Mouse (Mus musculus) ovary, postnatal 14 days (tissue): ENCODE results near the gene Rbm44.

Experiments used
- DNase-seq: peaks from one replicate; pipeline ENCODE4 v3.0.0; 2022; ENCODE audit warnings: low spot score

Gene Rbm44

DNA sequence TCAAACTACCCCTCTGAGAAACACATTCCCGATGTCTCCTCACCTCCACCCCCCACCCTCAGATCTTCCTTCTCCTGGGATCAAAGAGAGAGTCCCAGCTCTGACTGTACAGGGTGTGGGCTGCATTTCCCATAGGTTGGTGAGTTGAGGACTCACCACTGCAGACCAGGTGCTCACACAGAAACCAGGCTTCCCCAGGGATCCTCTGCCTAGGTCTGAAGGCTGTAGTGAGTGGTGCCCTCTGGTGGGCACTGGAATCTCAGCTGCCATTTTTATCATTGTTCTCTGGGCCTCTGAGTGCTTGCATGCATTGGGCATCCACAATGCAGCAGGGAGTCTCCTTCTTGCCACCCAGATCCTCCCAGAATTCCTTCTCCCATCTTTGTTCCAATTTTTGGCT, 66.2 kb downstream of the Rbm44 start:
- peak; percentile 33 for DNase-seq

DNA sequence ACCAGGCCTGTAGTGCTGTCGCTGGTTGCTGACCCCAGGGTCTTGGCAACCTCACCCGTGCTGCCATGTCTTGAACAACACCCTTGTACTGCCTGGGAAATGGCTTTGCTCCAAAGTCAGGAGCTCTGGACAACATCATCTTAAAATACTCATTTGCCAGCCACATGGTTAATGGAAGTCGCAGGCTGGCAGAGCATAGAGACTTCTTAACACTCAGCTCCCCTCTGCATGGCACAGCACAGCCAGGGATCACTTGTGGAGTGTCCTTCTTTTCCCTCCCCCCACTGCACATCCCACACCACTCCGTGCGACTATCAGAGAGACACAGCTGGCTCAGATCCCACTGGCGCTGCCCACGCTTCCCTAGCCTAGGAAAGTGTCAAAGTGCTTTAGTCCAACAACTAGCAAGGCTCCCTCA, 66.7 kb downstream of the Rbm44 start:
- peak; percentile 31 for DNase-seq

DNA sequence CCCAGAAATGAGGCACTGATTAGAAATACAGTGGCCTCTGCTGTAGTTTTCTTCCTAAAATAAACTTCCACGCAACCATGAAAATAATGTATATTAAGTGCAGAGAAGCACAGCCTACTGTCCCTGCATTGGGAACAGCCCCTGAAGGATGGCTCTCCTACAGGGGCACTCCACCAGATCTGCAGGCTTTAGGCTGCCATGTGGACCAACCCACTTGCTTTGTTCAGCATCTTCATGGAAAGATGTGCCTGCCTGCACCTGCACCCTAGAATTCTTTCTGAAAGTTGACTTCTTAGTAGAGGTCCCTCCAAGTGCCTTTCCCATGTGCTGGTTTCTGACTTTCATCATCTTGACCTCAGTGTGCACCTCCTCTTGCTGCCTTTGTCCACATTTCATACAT, 70.4 kb downstream of the Rbm44 start:
- no peak for DNase-seq

DNA sequence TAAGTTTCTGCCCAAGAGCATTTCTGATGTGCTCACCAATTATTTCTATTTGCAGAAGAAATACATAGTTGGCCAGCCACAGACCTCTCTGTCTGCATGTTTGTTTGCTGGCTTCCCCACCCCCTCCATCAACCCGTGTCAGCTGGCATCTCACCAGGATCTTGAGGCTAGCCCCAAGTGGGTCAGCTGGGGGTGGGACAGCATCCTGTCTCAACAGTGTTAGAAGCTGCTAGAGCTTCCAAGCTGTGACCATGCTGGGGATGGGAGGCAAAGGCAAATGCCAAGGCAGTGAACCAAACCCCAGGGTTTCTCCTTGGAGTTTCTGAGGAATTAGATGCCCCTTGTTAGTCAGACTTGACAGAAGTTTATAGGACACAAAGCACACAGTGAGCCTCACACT, 71.1 kb downstream of the Rbm44 start:
- no peak for DNase-seq

DNA sequence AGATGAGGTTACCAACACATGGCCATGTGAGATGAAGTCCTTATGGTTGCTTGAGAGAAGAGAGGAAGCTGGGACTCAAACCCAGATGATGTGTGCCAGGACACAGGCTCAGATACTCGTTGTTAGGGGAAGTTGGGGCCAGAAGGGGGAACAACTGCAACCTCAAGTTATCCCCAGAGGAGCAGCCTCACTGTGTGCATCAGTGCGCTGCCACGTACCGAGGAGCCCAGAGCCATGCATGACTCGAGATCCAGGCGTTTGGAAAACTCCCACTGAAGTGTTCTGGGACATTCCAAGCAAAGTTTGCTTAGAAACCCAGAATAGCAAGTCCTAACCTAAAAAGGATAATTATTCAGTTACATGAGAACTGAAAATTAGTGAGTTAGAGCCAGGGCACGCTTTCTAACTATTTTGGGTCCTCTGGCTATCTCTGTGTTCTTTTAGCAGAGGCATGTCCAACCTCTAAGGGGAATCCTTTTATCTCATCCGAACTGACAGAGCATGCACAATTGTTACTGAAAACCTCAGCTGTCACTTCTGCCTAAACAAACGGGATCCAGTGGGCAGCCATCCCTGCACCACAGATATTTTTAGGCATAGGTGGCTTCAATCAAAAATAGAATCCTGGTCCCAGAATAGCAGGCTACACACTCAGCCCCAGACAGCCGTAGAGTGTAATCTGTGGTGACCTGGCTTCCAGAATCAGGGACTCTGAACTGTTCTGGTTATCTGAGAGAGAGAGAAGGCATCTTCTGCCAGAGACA, 71.8 kb downstream of the Rbm44 start:
- DNase-seq: no peak

DNA sequence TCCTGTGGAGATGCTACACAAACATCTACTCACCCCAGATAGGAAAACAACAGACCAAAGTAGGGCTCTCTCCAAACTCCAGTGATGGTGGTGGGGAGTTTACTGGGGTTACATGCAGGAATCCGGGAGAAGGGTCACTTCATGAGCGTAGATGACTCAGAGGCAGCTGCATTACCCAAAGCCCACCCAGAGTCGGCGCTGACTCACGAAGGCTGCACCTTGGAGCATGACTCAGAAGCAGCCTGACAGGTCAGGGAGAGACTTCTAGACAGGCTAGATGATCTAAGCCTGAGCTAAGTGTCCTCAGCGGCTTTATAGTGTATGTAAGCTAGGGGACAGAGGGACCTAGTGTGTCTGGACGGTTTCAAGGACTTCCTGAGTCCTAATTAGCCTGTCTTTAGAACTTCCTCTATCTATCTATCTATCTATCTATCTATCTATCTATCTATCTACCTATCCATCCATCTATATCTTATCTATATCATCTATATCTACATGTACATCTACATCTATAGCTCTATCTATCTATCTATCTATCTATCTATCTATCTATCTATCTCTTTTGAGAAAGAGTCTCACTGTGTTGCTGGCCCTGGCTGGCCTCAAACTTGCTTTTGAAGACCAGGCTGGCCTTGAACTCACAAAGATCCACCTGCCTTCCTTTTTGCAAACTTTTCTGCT, 74.9 kb downstream of the Rbm44 start:
- DNase-seq: no peak

DNA sequence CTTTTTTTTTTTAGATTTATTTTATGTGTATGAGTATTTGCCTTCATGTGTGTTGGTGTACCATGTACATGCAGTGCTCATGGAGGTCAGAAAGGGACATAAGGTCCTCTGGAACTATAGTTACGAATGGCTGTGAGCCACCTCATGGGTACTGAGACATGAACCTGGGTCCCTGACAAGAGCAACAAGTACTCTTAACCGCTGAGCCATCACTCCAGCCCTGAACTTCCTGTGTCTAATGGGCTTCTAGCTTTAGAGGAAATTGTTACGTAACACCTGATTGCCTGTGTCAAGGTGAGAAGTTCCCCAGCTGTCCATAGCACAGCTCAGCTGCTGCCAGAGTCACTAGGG, 75.4 kb downstream of the Rbm44 start:
- no peak for DNase-seq
